Mouse (Mus musculus): Measurements from ENCODE around the gene Rps16. TPM values are rescaled to one million over a fixed set of nuclear protein-coding genes. Genes with fewer than 3 reads are reported as not detected.

Rps16 gene
- polyA plus RNA-seq, 1 experiment from 2014 or later, result 533 TPM

DNA sequence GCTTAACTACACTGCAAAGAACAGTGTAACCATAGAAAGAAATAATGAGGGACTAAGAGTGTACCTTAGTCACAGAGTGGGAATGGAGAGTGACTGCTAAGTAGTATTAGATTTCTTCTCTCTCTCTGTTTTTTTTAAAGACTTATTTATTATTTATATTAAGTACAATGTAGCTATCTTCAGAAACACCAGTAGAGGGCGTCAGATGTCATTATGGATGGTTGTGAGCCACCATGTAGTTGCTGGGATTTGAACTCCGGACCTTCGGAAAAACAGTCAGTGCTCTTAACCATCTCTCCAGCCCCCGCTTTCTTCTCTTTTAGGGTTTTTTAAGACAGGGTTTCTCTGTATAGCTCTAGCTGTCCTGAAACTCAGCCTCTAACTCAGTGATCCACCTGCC lies 24.0 kb upstream of the Rps16 start:
- 81% methylated on average over 4 of the region's 4 CpGs for WGBS
- Histone ChIP-seq H3K27me3 (no peaks in the 10 kb centered on the region), H3K4me1 (replicated peaks) (no peaks in the 10 kb centered on the region), H3K36me3 (peaks cover 100% of the 10 kb centered on the region), H3K9me3 (no peaks in the 10 kb centered on the region), H3K4me2 (no peak overlapping the region), H3K27ac (replicated peaks) (no peak overlapping the region), H3K9ac (no peak overlapping the region), H3K4me3 (no peak overlapping the region)
- ATAC-seq (ENCODE audit: low read depth), result no peak

DNA sequence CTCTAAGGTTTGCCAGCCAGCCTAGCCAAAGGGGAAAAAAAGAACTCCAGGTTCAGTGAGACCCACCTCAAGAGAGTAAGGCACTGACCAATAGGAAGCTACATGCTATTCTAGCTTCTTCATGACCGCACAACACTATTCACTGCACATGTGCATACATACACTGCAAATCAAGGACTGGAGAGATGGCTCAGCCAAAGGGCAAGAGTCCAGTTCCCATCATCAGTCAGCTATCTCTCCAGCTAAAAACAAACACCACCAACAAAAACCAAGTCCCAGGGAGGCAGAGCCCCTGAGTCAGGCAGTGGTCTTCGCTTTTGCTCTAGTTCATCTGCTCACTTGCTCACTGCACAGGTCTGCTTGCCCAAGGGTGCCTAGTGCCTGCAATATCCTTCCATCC lies 22.2 kb upstream of the Rps16 start:
- Histone ChIP-seq H3K27ac (replicated peaks) (no peak overlapping the region), H3K4me3 (no peak overlapping the region), H3K36me3 (peaks cover 94% of the 10 kb centered on the region), H3K9ac (no peak overlapping the region), H3K4me1 (replicated peaks) (no peaks in the 10 kb centered on the region), H3K27me3 (no peaks in the 10 kb centered on the region), H3K4me2 (no peak overlapping the region), H3K9me3 (no peaks in the 10 kb centered on the region)
- 92% methylated on average over 2 of the region's 2 CpGs for WGBS
- ATAC-seq (ENCODE audit: low read depth), result no peak

DNA sequence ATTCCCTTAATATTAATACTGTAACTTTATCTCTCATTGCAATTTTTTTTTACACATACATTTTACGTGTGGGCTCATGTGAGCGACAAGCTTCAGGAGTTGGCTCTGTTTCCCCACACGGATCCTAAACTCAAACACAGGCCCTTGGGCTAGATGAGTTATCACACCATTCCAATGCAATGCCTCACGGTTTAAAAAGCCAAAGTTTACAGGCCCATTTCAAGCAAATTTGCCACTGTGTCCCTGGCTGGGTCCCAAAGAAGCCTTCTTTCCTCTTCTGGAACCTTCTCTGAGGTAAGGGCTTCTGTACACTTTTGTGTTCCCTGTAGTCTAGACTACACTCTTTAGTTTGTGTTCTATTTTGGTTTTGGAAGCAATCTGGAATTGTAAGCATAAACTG lies 15.9 kb upstream of the Rps16 start:
- ATAC-seq (ENCODE audit: low read depth), result no peak
- Histone ChIP-seq H3K9me3 (no peaks in the 10 kb centered on the region), H3K27me3 (no peaks in the 10 kb centered on the region), H3K9ac (no peak overlapping the region), H3K4me3 (no peak overlapping the region), H3K4me2 (no peak overlapping the region), H3K4me1 (replicated peaks) (peaks cover 30% of the 10 kb centered on the region), H3K36me3 (peaks cover 45% of the 10 kb centered on the region), H3K27ac (replicated peaks) (no peak overlapping the region)
- WGBS, result 91% methylated on average over 4 of the region's 4 CpGs

DNA sequence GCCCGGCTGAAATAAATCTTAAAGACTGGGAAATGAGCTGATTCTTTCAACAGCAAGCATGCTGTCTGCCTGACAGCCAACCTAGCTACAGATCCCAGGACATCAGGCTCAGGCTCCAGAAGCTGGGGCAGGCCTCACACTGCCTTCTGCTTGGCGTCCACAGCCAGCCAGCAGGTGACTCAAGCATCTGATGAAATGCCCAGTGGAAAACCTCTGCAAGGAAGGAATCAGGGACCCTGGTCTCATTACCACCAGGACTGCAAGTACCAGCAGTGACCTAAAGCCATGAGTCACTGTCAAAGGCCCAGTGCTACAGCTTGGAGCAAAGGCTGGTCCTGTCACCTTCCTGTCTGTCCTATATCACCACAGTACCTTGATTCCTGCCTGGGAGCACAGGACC lies 15.0 kb upstream of the Rps16 start:
- H3K4me2 ChIP-seq, result no peak overlapping the region
- no peak for ATAC-seq (ENCODE audit: low read depth)
- peaks cover 30% of the 10 kb centered on the region for H3K4me1 ChIP-seq (replicated peaks)
- H3K27ac ChIP-seq (replicated peaks), result no peak overlapping the region
- no peak overlapping the region for H3K9ac ChIP-seq
- H3K9me3 ChIP-seq, result no peaks in the 10 kb centered on the region
- H3K36me3 ChIP-seq, result peaks cover 36% of the 10 kb centered on the region
- no peak overlapping the region for H3K4me3 ChIP-seq
- no peaks in the 10 kb centered on the region for H3K27me3 ChIP-seq
- WGBS, result 91% methylated on average over 2 of the region's 2 CpGs

DNA sequence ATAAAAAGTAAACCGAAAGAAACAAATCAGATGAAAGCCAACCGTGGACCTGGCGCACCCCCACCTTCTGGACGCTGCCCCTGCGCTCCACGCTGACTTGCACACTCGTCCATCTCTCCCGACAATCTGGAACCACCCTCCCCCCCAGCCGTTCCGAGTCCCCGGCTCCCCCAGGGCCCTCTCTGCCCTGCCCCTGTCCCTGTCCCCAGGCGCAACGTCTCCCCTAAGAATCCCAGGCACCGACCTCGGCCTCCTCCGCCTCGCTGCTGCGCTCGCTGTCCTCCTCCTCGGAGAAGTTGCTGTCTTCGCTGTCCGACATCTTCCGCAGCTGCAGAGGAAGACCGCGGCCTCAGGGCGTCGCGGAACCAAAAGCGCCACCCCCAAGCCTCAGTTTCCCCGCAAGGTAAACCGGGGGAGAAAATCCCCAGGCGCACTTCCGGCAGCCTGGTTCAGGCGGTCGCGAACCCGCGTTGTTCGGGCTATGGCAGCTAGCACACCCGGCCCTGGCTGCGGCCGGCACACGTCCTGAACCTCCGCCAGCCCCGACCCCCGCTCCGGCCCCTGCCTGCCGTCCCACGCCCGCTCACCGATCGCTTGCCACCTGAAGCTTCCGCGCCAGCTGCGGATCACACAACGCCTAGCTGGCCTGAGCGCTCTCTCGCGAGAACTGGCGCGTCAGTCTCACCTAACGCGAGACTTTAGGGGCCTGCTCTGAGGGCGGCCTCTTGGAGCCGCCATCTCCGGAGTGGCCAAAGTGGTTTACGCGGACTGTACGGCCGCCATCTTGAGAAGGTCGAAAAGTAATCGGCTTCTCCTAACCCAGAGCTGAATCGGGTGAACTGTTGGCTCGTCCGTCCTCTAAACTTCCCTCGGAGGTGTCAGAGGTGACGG lies 12.1 kb upstream of the Rps16 start, which contains the start of gene Supt5:
TSS of gene Supt5 (minus strand) at position 639 of the 891 bp plus-strand sequence.
- Histone ChIP-seq H3K36me3 (peaks cover 14% of the 10 kb centered on the region; the same call in 1 of the 2 replicates), H3K27me3 (no peaks in the 10 kb centered on the region)
- under 1% methylated on average over 77 of the region's 77 CpGs for WGBS

DNA sequence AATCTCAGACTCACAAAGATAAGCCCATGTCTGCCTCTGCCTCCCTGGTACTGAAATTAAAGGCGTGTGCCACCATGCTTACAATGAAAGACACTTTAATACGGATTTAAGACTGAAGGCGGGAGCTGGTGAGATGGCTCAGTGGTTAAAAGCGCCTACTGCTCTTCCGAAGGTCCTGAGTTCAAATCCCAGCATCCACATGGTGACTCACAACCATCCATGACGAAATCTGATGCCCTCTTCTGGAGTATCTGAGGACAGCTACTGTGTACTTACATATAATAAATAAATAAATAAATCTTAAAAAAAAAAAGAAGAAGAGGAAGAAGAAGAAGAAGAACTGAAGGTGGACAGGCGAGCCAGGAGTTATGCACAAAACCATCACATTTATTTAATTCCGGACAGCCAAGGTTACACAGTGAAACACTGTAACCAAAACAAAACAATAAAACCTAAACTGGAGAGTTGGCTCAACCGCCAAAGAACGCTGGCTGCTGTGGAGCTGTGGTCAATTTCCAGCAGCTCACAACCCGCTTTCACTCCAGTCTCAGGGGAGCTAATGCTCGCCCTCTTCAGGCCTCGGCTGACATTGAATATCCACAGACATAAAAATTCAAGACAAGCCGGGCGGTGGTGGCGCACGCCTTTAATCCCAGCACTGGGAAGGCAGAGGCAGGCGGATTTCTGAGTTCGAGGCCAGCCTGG lies 11.1 kb upstream of the Rps16 start:
- H3K9ac ChIP-seq, result peak overlapping the region; percentile 96; the same call in 1 of the 2 replicates
- H3K4me3 ChIP-seq, result peak overlapping the region; percentile 89
- 78% methylated on average over 19 of the region's 19 CpGs for WGBS
- peaks cover 9% of the 10 kb centered on the region; the same call in 1 of the 2 replicates for H3K36me3 ChIP-seq
- H3K27me3 ChIP-seq, result no peaks in the 10 kb centered on the region
- peak overlapping the region; percentile 89 for H3K4me2 ChIP-seq
- peaks cover 30% of the 10 kb centered on the region for H3K4me1 ChIP-seq (replicated peaks)
- no peaks in the 10 kb centered on the region for H3K9me3 ChIP-seq
- H3K27ac ChIP-seq (replicated peaks), result peak overlapping the region; percentile 85
- ATAC-seq (ENCODE audit: low read depth), result 0 out of 2 replicates have a peak, but pooled peaks have one; percentile 3

More for the DNA sequence above, 12.1 kb upstream of the Rps16 start, which contains the start of gene Supt5:
- peak within 1 kb of the TSS; percentile 85 for H3K27ac ChIP-seq (replicated peaks)
- H3K4me2 ChIP-seq, result peak within 1 kb of the TSS; percentile 89
- peak within 1 kb of the TSS; percentile 96 for H3K9ac ChIP-seq
- peaks cover 30% of the 10 kb centered on the region for H3K4me1 ChIP-seq (replicated peaks)
- H3K4me3 ChIP-seq, result peak within 1 kb of the TSS; percentile 89
- H3K9me3 ChIP-seq, result no peaks in the 10 kb centered on the region
- peak; percentile 99 for ATAC-seq (ENCODE audit: low read depth)

DNA sequence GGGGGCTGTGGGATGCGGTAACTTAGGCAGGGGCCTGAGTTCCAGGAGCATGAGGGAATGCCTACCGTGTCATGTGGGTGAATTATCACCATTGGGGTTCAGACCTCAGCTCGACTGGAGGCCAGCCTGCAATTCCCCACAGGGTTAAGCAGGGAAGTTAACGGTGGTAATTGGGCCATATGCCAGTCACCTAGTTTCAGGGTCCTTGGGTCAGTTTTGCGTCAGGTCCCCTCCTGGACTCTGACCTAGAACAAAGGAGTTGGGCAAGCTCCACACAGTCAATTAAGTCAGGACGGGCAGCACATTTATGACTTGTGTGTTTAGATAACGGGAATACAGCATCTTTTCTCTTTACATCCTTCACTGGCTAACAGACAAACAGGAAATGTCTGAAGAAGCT lies 9.1 kb upstream of the Rps16 start:
- no peaks in the 10 kb centered on the region for H3K27me3 ChIP-seq
- no peak overlapping the region for H3K4me2 ChIP-seq
- no peaks in the 10 kb centered on the region for H3K36me3 ChIP-seq
- whole genome bisulfite sequencing, result 21% methylated on average over 7 of the region's 7 CpGs
- H3K9me3 ChIP-seq, result no peaks in the 10 kb centered on the region
- no peak for ATAC-seq (ENCODE audit: low read depth)
- H3K27ac ChIP-seq (replicated peaks), result no peak overlapping the region
- no peak overlapping the region for H3K4me3 ChIP-seq
- peaks cover 16% of the 10 kb centered on the region for H3K4me1 ChIP-seq (replicated peaks)
- no peak overlapping the region for H3K9ac ChIP-seq

DNA sequence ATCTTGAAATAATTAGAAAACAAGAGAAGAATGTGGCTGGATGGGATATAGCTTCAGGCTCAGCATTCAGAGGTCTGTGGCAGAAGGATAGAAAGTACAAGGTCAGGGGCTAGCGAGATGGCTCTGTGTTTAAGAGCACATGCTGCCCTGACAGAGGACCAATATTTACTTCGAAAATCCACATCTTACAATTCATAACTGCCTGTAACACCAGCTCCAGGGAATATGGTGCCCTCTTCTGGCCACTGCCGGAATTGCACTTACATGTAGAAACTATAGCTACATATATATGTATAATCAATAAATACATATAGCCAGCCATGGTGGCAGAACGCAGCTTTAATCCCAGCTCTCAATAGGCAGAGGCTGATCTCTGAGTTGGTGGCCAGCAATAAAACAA lies 5.8 kb upstream of the Rps16 start:
- Histone ChIP-seq H3K4me1 (replicated peaks) (peaks cover 3% of the 10 kb centered on the region), H3K4me3 (no peak overlapping the region), H3K9ac (no peak overlapping the region), H3K27ac (replicated peaks) (no peak overlapping the region), H3K4me2 (no peak overlapping the region), H3K36me3 (no peaks in the 10 kb centered on the region), H3K9me3 (no peaks in the 10 kb centered on the region), H3K27me3 (no peaks in the 10 kb centered on the region)
- WGBS, result 7% methylated on average over 4 of the region's 4 CpGs
- no peak for ATAC-seq (ENCODE audit: low read depth)

DNA sequence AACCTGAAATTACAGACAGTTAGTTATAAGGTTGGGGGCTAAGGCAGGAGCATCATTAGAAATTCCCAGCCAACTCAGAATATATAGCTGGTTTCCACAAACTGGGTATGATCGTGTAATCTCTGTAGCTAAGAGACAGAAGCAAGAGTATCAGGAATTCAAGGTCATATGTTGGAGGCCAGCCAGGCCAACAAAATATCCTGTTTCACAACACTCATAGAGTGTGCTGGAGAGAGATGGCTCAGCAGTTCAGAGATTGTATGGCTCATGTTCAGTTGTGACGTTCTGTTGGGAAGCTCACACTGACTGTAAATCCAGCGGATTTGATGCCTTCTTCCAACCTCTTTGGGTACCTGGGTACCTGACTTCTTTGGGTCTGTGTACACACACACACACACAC lies 2.7 kb upstream of the Rps16 start:
- Histone ChIP-seq H3K27me3 (no peaks in the 10 kb centered on the region), H3K4me2 (no peak overlapping the region), H3K4me1 (replicated peaks) (peaks cover 20% of the 10 kb centered on the region), H3K4me3 (no peak overlapping the region), H3K36me3 (peaks cover 11% of the 10 kb centered on the region), H3K27ac (replicated peaks) (no peak overlapping the region), H3K9me3 (no peaks in the 10 kb centered on the region), H3K9ac (no peak overlapping the region)
- WGBS, result 73% methylated on average over 3 of the region's 3 CpGs
- no peak for ATAC-seq (ENCODE audit: low read depth)

DNA sequence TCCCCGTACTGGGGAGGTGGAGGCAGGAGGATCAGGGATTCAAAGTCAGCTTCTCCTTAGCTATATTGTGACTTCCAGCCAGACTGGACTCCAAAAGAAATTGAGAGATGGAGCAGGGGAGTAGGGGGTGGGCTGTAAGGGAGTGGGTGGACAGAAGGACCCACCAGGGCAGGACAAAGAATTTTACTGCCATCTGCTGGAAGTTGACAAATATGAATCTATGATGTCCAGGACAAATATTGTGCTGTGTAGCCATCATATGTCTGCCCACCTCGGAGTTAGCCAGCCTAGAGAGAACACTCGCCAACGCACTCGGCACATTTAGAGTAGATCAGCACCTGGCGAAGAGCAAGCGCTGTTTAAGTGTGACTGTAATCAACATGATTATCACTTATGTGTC lies 1.9 kb upstream of the Rps16 start:
- Histone ChIP-seq H3K4me2 (no peak overlapping the region), H3K4me1 (replicated peaks) (peaks cover 20% of the 10 kb centered on the region), H3K4me3 (no peak overlapping the region), H3K36me3 (peaks cover 19% of the 10 kb centered on the region), H3K27ac (replicated peaks) (no peak overlapping the region), H3K9ac (no peak overlapping the region), H3K9me3 (no peaks in the 10 kb centered on the region), H3K27me3 (no peaks in the 10 kb centered on the region)
- WGBS, result 87% methylated on average over 7 of the region's 7 CpGs
- no peak for ATAC-seq (ENCODE audit: low read depth)

DNA sequence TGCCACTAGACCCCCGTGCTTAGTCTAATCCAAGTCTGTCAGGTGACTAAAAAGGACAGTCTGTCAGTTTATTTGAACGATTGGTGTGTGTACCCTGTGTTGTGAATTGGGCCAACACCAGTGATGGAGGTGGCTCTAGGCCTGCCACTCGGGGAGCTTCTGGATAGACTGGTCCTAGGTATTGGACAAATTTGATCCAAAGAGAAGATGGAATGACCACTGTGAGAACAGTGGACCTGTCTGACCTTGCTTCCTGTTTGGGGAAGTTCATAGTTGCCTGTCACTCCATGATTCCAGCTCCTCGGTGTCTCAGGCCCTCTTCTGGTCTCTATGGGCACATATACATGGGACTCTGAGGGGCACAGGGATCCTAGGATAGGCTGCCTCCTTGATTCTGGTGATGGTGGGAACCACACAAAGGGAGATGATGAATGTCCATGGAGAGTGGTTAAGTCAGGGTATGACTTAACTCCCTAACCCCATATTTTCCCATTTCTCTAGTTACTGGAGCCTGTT lies 1.3 kb downstream of the Rps16 start:
- H3K9me3 ChIP-seq, result no peaks in the 10 kb centered on the region
- WGBS, result 46% methylated on average over 4 of the region's 4 CpGs
- H3K9ac ChIP-seq, result peak overlapping the region; percentile 95
- H3K36me3 ChIP-seq, result peaks cover 37% of the 10 kb centered on the region
- no peak for ATAC-seq (ENCODE audit: low read depth)
- peak overlapping the region; percentile 67 for H3K4me3 ChIP-seq
- H3K27ac ChIP-seq (replicated peaks), result no peak overlapping the region
- H3K27me3 ChIP-seq, result no peaks in the 10 kb centered on the region
- H3K4me2 ChIP-seq, result peak overlapping the region; percentile 93
- H3K4me1 ChIP-seq (replicated peaks), result peaks cover 22% of the 10 kb centered on the region

DNA sequence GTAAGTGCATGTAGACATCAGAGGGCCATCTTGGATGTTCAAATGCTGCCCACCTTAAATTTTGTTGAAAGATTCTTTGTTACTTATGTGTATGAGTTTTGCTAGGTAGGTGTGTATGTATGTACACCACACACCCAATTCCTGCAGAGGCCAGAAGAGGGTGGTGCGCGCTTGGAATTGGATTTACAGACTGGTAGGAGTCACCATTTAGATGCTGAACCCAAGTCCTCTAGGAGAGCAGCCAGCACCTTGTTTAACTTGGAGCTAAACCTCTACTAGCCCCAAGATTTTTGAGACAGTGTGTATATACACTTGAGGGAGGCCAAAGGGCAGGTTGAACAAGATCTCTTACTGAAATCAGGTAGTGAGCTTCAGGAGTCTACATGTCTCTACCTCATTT lies 2.8 kb downstream of the Rps16 start:
- H3K9ac ChIP-seq, result no peak overlapping the region
- H3K4me2 ChIP-seq, result no peak overlapping the region
- peaks cover 37% of the 10 kb centered on the region for H3K36me3 ChIP-seq
- WGBS, result 97% methylated on average over 2 of the region's 2 CpGs
- peaks cover 35% of the 10 kb centered on the region for H3K4me1 ChIP-seq (replicated peaks)
- H3K27ac ChIP-seq (replicated peaks), result no peak overlapping the region
- no peaks in the 10 kb centered on the region for H3K27me3 ChIP-seq
- ATAC-seq (ENCODE audit: low read depth), result no peak
- no peak overlapping the region for H3K4me3 ChIP-seq
- H3K9me3 ChIP-seq, result no peaks in the 10 kb centered on the region

Data from neural tube, embryonic 13.5 days (tissue).